Mouse (Mus musculus) forebrain, embryonic 16.5 days (tissue): Measurements from ENCODE around the gene Atxn10. TPM values are rescaled to one million over a fixed set of nuclear protein-coding genes. Genes with fewer than 3 reads are reported as not detected.
"Not testable (repeated sequence)": the region's sequence is repeated elsewhere in the genome, so short reads cannot be mapped to it uniquely, and the experiment has no call there.

Source experiments
- ATAC-seq: fragments of 200-750 bp; cut with Nextera tagmentation; 2 replicates; pipeline ENCODE4 v1.8.0; 2017; ENCODE audit warnings: mild to moderate bottlenecking, moderate library complexity
- H3K27ac ChIP-seq: fragments of 300-500 bp; sonication (generic); 2 replicates; pipeline ENCODE4 v1.5.1; 2014; ENCODE audit warnings: low read length, control low read depth
- H3K27me3 ChIP-seq: fragments of 300-500 bp; sonication (generic); replicated peaks from 2 replicates; pipeline ENCODE4 v1.6.1; 2014; ENCODE audit warnings: low read length; ENCODE audit not compliant: control insufficient read depth, insufficient read depth
- H3K36me3 ChIP-seq: fragments of 300-500 bp; sonication (generic); 2 replicates; pipeline ENCODE4 v1.6.1; 2014; ENCODE audit not compliant: control insufficient read depth, insufficient read depth
- H3K4me1 ChIP-seq: fragments of 300-500 bp; sonication (generic); replicated peaks from 2 replicates; pipeline ENCODE4 v1.6.1; 2014; ENCODE audit warnings: low read length; ENCODE audit not compliant: control insufficient read depth, insufficient read depth
- H3K4me2 ChIP-seq: fragments of 300-500 bp; sonication (generic); 2 replicates; pipeline ENCODE4 v1.6.1; 2014; ENCODE audit warnings: mild to moderate bottlenecking, low read length, control low read depth
- H3K4me3 ChIP-seq: fragments of 300-500 bp; sonication (generic); replicated peaks from 2 replicates; pipeline ENCODE4 v1.5.1; 2014; ENCODE audit warnings: mild to moderate bottlenecking, low read length, control low read depth
- H3K9ac ChIP-seq: fragments of 300-500 bp; sonication (generic); replicated peaks from 2 replicates; pipeline ENCODE4 v1.6.1; 2014; ENCODE audit warnings: low read depth, low read length, control low read depth
- H3K9me3 ChIP-seq: fragments of 300-500 bp; sonication (generic); 2 replicates; pipeline ENCODE4 v1.6.1; 2016; ENCODE audit warnings: low read length; ENCODE audit not compliant: control insufficient read depth
- WGBS: fragments of 180-500 bp; shearing (Covaris S2); extraction: QIAGEN DNeasy Blood & Tissue Kit; methylation state at CpG from one replicate; pipeline ENCODE4 v1.1.7; 2014; 5-methylcytosine and 5-hydroxymethylcytosine counted together
- polyA plus RNA-seq: library from polyadenylated mRNA; unstranded; fragments of >200 nt; fragmentation: Nextera tagmentation; extraction: Ambion mirVana; gene quantifications from 2 replicates; pipeline ENCODE4 v1.2.1, GENCODE M21; 2015

Gene Atxn10
- polyA plus RNA-seq, 1 experiment from 2014 or later, result 531 TPM

GRCm38 (mm10) chr15:85328455-85328854 is 7.6 kb upstream of the Atxn10 start:
- not testable (repeated sequence) for H3K9me3 ChIP-seq, H3K4me3 ChIP-seq, ATAC-seq, H3K36me3 ChIP-seq, H3K4me2 ChIP-seq, H3K27ac ChIP-seq, H3K4me1 ChIP-seq, H3K9ac ChIP-seq, H3K27me3 ChIP-seq
- WGBS, result 76% methylated on average over 2 of the region's 2 CpGs

DNA sequence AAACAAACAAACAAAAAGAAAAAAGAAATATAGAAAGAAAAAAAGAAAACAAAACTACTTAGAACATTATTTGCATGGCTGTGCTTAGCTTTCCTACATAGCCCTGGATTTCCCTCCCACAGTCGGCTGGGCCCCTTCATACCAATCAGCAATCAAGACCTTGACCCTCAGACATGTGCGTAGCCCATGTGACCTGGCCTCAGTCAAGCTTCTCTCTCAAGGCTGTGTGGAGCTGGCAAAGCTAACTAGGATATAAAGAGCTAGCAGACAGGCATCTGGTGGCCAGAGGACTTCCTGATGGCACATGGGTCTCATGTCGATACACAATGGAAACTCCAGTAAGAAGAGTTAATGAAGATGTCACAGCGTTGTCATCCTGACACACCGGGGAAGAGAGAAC is 6.9 kb upstream of the Atxn10 start:
- Histone ChIP-seq H3K9me3 (no peaks in the 10 kb centered on the region), H3K36me3 (no peaks in the 10 kb centered on the region), H3K9ac (no peak overlapping the region), H3K4me3 (no peak overlapping the region), H3K27ac (no peak overlapping the region), H3K4me1 (no peaks in the 10 kb centered on the region), H3K27me3 (no peaks in the 10 kb centered on the region), H3K4me2 (no peak overlapping the region)
- WGBS, result 96% methylated on average over 5 of the region's 5 CpGs
- ATAC-seq, result no peak

GRCm38 (mm10) chr15:85330024-85330423 is 6.0 kb upstream of the Atxn10 start:
- 89% methylated on average over 6 of the region's 6 CpGs for WGBS

DNA sequence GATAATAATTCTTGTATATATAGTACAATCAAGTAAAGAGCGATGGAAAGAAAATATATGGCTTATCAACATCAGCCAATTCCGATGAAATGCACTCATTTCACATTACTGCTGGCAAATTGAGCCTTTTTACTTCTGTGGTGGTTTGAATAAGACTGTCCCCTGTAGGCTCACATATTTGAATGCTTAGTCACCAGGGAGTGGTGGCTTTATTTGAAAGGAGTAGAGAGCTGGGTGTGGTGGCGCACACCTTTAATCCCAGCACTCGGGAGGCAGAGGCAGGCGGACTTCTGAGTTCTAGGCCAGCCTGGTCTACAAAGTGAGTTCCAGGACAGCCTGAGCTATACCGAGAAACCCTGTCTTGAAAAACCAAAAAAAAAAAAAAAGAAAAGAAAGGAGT is 2.5 kb upstream of the Atxn10 start:
- not testable (repeated sequence) for H3K9ac ChIP-seq, H3K27ac ChIP-seq, ATAC-seq, H3K27me3 ChIP-seq, H3K36me3 ChIP-seq, H3K4me3 ChIP-seq, H3K9me3 ChIP-seq, H3K4me2 ChIP-seq
- H3K4me1 ChIP-seq, result peaks cover 18% of the 10 kb centered on the region
- 83% methylated on average over 6 of the region's 6 CpGs for WGBS

More at GRCm38 (mm10) chr15:85330024-85330423, 6.0 kb upstream of the Atxn10 start:
- no peak overlapping the region for H3K4me2 ChIP-seq
- ATAC-seq, result no peak
- no peak overlapping the region for H3K9ac ChIP-seq
- no peak overlapping the region for H3K4me3 ChIP-seq
- no peaks in the 10 kb centered on the region for H3K36me3 ChIP-seq
- H3K27me3 ChIP-seq, result no peaks in the 10 kb centered on the region
- H3K9me3 ChIP-seq, result no peaks in the 10 kb centered on the region
- no peaks in the 10 kb centered on the region for H3K4me1 ChIP-seq
- no peak overlapping the region for H3K27ac ChIP-seq

GRCm38 (mm10) chr15:85334234-85334633 is 1.8 kb upstream of the Atxn10 start:
- H3K9ac ChIP-seq, result no peak overlapping the region
- no peak overlapping the region for H3K4me3 ChIP-seq
- H3K27me3 ChIP-seq, result no peaks in the 10 kb centered on the region
- no peak for ATAC-seq
- peaks cover 25% of the 10 kb centered on the region for H3K4me1 ChIP-seq
- no peak overlapping the region for H3K4me2 ChIP-seq
- H3K9me3 ChIP-seq, result no peaks in the 10 kb centered on the region
- H3K27ac ChIP-seq, result no peak overlapping the region
- WGBS, result 77% methylated on average over 3 of the region's 3 CpGs
- H3K36me3 ChIP-seq, result no peaks in the 10 kb centered on the region

- Histone ChIP-seq H3K4me2 (peak overlapping the region; percentile 88), H3K4me1 (peaks cover 25% of the 10 kb centered on the region), H3K36me3 (no peaks in the 10 kb centered on the region), H3K27me3 (no peaks in the 10 kb centered on the region), H3K9ac (peak overlapping the region; percentile 94), H3K27ac (peak overlapping the region; percentile 99), H3K4me3 (peak overlapping the region; percentile 99), H3K9me3 (no peaks in the 10 kb centered on the region)
- ATAC-seq, result peak; percentile 97
- WGBS, result under 1% methylated on average over 47 of the region's 54 CpGs
These were observed 401 bp downstream of the Atxn10 start for GRCm38 (mm10) chr15:85336301-85336991.

DNA sequence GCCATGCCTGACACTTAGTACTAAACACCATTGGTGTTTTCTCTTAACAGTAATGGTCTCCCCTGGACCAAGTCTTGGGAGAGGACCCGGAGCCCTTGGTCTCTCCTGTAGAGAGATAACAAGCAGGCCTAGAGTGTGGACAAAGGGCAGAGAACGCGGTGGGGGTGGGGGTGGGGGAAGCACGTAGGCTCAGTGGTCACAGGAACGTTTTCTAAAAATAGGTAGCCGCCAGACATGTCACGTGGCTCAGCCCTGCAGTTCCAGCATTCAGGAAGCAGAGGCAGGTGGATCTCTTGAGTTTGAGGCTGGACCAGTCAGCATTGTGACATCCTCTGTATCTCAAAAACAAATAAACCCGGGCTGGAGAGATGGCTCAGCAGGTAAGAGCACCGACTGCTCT is 1.2 kb downstream of the Atxn10 start:
- Histone ChIP-seq H3K4me1 (peaks cover 25% of the 10 kb centered on the region), H3K36me3 (no peaks in the 10 kb centered on the region), H3K4me3 (peak overlapping the region; percentile 99), H3K27ac (peak overlapping the region; percentile 99), H3K9me3 (no peaks in the 10 kb centered on the region), H3K4me2 (peak overlapping the region; percentile 88), H3K27me3 (no peaks in the 10 kb centered on the region), H3K9ac (peak overlapping the region; percentile 94; the same call in 1 of the 2 replicates)
- 50% methylated on average over 9 of the region's 9 CpGs for WGBS
- ATAC-seq, result no peak

DNA sequence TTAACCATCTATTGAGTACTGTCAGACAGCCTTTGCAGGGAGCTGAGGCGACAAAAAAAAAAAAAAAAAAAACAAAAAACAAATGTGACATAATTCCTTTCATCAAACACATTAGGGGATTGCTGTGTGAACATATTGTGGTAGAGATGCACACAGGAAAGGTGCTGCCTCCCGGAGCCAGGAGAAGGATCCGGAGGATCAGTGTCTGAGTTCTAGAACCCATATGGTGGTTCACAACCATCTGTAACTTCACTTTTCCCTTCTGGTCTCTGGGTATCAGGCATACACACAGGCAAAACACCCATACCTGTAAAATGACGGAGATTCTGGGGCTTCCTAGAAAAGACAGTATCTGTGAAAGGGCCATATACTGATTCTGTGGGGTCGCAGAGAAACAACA is 1.9 kb downstream of the Atxn10 start:
- Histone ChIP-seq H3K36me3 (no peaks in the 10 kb centered on the region), H3K4me1 (peaks cover 25% of the 10 kb centered on the region)
- WGBS, result 75% methylated on average over 5 of the region's 5 CpGs

DNA sequence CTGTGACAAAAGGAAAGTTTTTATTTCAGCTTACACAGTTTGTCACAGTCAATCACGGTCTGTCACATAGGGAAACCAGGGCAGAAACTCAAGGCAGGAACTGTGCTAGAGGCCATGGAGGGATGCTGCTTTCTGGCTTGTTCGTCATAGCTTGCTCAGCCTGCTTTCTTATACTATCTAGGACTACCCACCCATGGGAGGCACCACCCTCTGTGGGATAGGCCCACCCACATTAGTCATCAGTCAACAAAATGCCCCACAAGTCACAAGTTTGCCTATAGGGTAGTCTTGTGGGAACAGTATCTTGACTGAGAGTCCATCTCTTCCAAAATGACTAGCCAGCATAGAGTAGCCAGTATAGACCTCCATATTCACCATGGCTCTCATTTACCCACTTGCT is 6.2 kb downstream of the Atxn10 start:
- 95% methylated on average over 2 of the region's 2 CpGs for WGBS

More for the DNA sequence above, 1.9 kb downstream of the Atxn10 start:
- Histone ChIP-seq H3K9me3 (no peaks in the 10 kb centered on the region), H3K27ac (no peak overlapping the region), H3K27me3 (no peaks in the 10 kb centered on the region), H3K4me3 (no peak overlapping the region), H3K9ac (no peak overlapping the region), H3K4me2 (peak overlapping the region; percentile 88)
- ATAC-seq, result no peak

More for the DNA sequence above, 6.2 kb downstream of the Atxn10 start:
- no peak overlapping the region for H3K9ac ChIP-seq
- H3K4me1 ChIP-seq, result peaks cover 20% of the 10 kb centered on the region
- H3K27ac ChIP-seq, result no peak overlapping the region
- no peak for ATAC-seq
- no peaks in the 10 kb centered on the region; the same call in 1 of the 2 replicates for H3K36me3 ChIP-seq
- H3K27me3 ChIP-seq, result no peaks in the 10 kb centered on the region
- H3K4me3 ChIP-seq, result no peak overlapping the region
- H3K9me3 ChIP-seq, result no peaks in the 10 kb centered on the region
- H3K4me2 ChIP-seq, result no peak overlapping the region
